Mouse (Mus musculus) testis, adult 10 weeks (tissue): Measurements from ENCODE around the gene Cd109. TPM values are rescaled to one million over a fixed set of nuclear protein-coding genes. Genes with fewer than 3 reads are reported as not detected.

ENCODE experiments used
- polyA plus RNA-seq: library from polyadenylated mRNA; stranded (reverse); fragments of 350-450 nt; fragmentation: Illumina TruSeq; extraction: RNeasy Lipid Tissue Mini Kit (QIAGEN cat#74804); gene quantifications from one replicate; pipeline ENCODE4 v1.2.3, GENCODE M21; 2014; ENCODE audit warnings: low read depth, low replicate concordance

Cd109 gene
- polyA plus RNA-seq, result 37.7 TPM

GRCm38 (mm10) chr9:78615401-78616021 lies at the start of gene Cd109:
TSS of gene Cd109 (plus strand) at chr9:78615546.

GRCm38 (mm10) chr9:78587914-78588313 lies 27.4 kb upstream of the Cd109 start, which contains the start of gene Slc17a5:
TSS of gene Slc17a5 (minus strand) at chr9:78588041.

Other genes starting within 250 kb of the Cd109 start
- 0.83 TPM for gene Dppa5a, start 247.4 kb upstream of the Cd109 start, polyA plus RNA-seq
- not detected for gene Ooep, start 236.8 kb upstream of the Cd109 start, polyA plus RNA-seq
- gene Ddx43, start 219.8 kb upstream of the Cd109 start, polyA plus RNA-seq, result 44.6 TPM
- 0.35 TPM for gene Cgas, start 172.3 kb upstream of the Cd109 start, polyA plus RNA-seq
- gene Mto1, start 167.3 kb upstream of the Cd109 start, polyA plus RNA-seq, result 21.2 TPM
- not detected for gene Gm17324, start 166.8 kb upstream of the Cd109 start, polyA plus RNA-seq
- 1,778 TPM for gene Eef1a1, start 126.4 kb upstream of the Cd109 start, polyA plus RNA-seq
- gene Slc17a5, start 27.5 kb upstream of the Cd109 start, polyA plus RNA-seq, result 2.7 TPM